Mouse (Mus musculus): ENCODE results near the gene Brms1l. TPM values are rescaled to one million over a fixed set of nuclear protein-coding genes. Genes with fewer than 3 reads are reported as not detected.

Gene Brms1l
- total RNA-seq (2023) = 1 to 10 TPM; 8.7 to 10.0 TPM

DNA sequence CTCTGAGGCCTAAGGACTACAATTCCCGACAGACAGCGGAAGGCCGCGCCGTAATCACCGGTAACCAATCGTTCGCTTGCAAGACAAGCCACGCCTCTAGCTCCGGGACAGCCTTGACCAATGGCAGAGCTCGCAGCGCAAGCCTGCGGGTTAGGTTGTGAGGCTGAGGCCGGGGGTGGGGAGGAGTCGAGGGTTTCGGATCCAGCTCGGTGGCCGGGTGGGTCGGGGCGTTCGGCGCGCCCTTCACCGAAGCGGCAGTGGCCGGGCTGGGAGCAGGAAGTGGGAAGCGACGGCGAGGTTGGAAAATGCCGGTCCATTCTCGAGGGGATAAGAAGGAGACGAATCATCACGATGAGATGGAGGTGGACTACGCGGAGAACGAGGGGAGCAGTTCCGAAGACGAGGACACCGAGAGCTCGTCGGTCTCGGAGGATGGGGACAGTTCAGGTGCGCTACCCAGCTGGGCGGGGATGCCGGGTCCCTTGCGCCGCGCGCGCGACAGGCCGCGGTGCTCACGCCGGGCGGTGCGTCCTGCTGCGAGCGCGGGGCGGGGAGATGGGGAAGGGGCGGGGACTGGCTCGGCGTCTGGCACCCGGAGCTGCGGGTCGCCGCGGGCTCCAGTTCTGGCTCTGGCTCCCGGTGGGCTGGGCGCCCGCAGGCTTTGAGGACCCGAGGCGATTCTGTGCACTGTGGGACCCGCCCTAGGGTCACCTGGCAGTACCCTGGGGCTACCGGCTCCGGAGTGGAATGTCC lies at the start of gene Brms1l:
Brms1l (plus strand) TSS at position 126 of the 753 bp plus-strand sequence.

DNA sequence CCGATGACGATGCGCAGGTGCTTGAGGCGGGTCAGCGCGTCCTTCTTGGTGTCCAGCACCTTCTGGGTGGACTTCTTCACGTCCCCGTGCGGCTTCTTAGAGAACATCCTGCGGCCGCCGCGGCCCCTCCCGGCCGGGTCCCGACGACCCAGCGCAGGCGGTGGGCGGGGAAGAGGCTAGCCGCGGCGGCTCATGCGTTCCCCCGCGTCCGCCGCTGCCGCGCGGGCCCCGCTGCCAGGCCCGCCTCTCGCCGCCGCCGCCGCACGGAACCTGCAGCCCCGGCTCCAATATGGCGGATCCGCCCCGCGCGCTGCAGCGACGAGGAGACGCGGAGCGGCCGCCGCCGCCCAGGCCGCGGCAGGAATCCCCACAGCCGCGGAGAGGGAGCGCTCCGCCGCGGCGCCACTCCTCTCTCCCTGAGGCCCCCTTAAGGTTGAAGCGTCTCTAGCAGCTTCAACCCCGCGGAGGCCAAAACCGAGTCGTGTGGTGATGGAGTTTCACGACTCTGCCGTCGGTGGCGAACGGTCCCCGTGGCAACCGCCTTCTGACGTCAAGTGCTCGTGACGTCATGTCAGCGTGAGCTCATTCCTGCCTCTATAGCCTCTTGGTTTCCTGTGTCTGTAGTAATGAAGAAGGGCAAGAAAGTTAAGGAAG lies 15.3 kb upstream of the Brms1l start, which contains the start of gene Ralgapa1:
Ralgapa1 (minus strand) TSS at position 507 of the 654 bp plus-strand sequence.

Other genes starting within 250 kb of the Brms1l start
- not detected for gene Insm2, start 236.9 kb upstream of the Brms1l start, total RNA-seq (2023)
- gene Ralgapa1, start 15.2 kb upstream of the Brms1l start, total RNA-seq (2023) = 10 to 100 TPM; 70.2 to 71.5 TPM

Data from neutrophil, adult 59 days (primary cell).